Mouse (Mus musculus) cerebellum, adult 2 months (tissue): ENCODE measurements at regions not wholly inside any gene's neighbourhood (a gene's known extent, or its start where the extent isn't known, plus 50 kb on each side); places are given as distances from the start of the nearest gene placed in this dataset.

Experiments used
- CTCF ChIP-seq: fragments of 200-500 bp; IDR thresholded peaks from 2 replicates; pipeline ENCODE4 v1.5.1; 2011; ENCODE audit warnings: low read depth, mild to moderate bottlenecking, control low read depth, low read length, moderate library complexity, borderline replicate concordance; ENCODE audit not compliant: insufficient read depth
- POLR2A ChIP-seq: fragments of 200-500 bp; IDR thresholded peaks from 2 replicates; pipeline ENCODE4 v1.6.1; 2011; ENCODE audit warnings: low read length, control low read depth, borderline replicate concordance; ENCODE audit not compliant: insufficient read depth

GRCm38 (mm10) chr2:169501736-169502340, 85.7 kb downstream of the Gm11011 start:
- TF ChIP-seq POLR2A (no peak), CTCF (no peak)
